Mouse (Mus musculus): Measurements from ENCODE around the gene Sh3rf1.
"Not testable (repeated sequence)": the region's sequence is repeated elsewhere in the genome, so short reads cannot be mapped to it uniquely, and the experiment has no call there.

Gene Sh3rf1

DNA sequence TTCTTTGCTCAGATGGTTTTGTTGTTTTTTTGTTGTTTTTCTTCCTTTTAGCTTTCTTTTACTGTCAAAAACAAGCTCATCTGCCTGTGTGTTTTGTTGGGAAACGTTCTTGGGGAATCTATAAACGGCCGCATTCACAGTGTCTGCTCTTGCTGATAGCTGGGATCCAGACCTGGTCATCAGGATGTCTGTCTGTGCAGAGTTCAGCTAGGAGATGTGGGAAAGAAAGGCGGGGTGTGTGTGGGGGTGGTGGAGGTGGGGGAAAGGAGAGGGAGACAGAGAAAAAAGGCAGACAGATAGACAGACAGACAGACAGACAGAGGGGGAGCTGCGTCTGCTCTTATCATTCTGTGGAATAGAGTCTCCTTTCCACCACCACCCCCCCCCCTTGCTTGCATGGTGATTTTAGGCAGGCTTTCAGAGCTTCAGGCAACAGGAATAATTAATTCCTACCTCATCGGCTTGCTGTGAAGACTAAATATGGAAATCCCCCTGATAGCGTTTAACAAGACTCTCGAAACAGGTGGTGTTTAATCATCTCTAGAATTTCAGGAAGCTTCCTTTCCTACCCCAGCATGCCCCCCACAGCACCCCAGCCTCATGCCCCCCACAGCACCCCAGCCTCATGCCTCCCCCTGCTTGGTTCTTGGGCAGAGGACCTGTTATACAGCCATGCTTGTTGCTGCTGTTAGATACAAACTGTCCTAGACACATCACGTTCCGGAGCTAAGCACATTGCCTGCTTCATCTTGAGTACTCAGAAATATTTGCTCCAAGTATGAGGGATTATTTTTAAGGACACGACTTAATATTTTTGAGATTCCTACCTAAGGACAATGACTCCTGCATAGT, 155.4 kb downstream of the Sh3rf1 start:
- ChIA-PET CTCF (no interaction called here), POLR2A (interaction anchor here in 1 of 4 experiments (0.6 to 0.7 kb wide), 3 partner anchors 29 to 103 kb away, joined by 3 to 4 read pairs (median 3); no protein-coding TSS in a partner anchor)

- CTCF ChIA-PET, result interaction anchor here (0.6 to 1.7 kb wide), 17 partner anchors 9 to 867 kb away, joined by 3 to 10 read pairs (median 4); partner anchors contain the start of gene Cbr4 (in 1 of the 4)
- POLR2A ChIA-PET, result interaction anchor here (0.6 to 3.3 kb wide), 6 partner anchors 35 to 1313 kb away, joined by 3 to 9 read pairs (median 4); no protein-coding TSS in a partner anchor
Measured at GRCm38 (mm10) chr8:61384536-61384935, 160.9 kb downstream of the Sh3rf1 start.

DNA sequence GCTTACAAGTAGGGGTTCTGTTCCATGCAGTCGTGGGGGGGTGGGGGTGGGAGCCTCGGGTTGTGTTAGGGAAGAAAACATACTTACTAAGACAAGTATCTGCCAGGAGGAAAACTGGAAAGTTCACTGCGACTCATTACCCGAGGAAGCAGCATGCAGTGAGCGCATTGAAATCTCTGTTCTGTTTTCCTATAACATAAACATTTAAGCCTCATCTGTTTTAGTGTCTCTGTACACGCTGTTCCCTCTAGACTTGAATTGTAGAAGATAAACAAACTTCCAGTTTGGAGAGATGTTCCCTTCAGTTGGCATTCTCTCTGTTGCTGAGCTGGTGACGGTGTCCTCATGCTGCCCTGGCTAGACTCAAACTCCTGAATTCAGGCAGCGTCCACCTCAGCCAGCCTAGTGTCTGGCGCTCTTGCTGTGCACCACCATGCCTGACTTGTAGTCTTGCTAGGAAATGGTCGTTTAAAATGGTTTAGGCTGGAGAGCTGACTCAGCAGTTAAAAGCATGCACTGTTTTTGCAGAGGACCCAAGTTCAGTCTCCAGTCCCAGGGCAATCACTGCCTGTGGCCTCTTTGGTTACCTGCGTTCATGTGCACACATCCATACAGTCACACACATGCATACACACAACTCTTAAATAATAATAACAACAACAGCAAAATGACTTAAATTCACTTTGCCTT, 162.0 kb downstream of the Sh3rf1 start:
- ChIA-PET CTCF (interaction anchor here in 1 of 4 experiments (0.7 kb wide), 1 partner anchor 94 kb away, joined by 3 read pairs; no protein-coding TSS in a partner anchor), POLR2A (interaction anchor here in 2 of 4 experiments (0.6 to 3.3 kb wide), 2 partner anchors 23 to 94 kb away, joined by 5 to 9 read pairs; no protein-coding TSS in a partner anchor)

DNA sequence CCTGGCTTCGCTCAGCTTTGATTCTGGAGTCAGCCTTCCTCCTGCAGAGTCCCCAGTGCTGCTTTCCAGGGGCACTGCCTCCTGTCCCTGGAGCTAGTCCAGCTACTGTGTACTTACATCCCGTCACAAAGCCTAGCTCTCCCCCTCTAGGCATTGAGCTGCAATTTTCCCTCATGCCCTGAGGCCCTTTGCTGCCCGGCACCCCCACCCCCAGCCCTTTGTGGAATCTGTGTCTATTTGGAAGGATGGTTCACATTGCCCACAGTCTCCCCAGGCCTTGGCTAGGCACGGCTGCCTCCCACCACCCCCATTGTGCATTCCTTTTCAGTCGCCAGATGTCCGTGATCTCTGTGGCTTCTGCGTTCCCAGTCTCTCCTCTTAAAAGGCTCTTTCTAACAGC, 163.0 kb downstream of the Sh3rf1 start:
- ChIA-PET CTCF (no interaction called here), POLR2A (interaction anchor here in 2 of 4 experiments (0.6 to 3.3 kb wide), 2 partner anchors 17 to 93 kb away, joined by 3 to 9 read pairs; no protein-coding TSS in a partner anchor)

- POLR2A ChIA-PET, result no interaction called here
- CTCF ChIA-PET, result no interaction called here
Measured at GRCm38 (mm10) chr8:61387501-61387963, 163.9 kb downstream of the Sh3rf1 start.

DNA sequence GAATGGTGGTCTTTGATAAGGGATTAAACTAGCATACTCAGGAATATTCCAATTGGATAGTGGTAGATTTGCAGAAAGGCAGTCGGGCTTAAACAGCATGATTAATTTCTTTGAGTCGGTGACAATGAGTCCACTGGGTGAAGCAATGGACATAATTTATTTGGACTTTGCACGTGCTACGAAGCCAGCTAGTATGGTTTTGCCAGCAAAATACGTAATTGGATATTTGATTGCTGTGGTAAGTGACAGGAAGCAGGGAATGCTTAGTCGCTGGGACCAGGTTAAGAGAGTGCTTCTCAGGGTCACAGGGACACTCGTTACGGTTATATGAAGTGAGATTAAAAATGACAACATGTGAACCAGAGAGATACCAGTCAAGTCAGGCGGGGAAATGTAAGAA, 164.7 kb downstream of the Sh3rf1 start:
- ChIA-PET POLR2A (no interaction called here), CTCF (no interaction called here)

- POLR2A ChIA-PET, result interaction anchor here in 1 of 4 experiments (0.6 kb wide), 1 partner anchor 147 kb away, joined by 3 read pairs; no protein-coding TSS in a partner anchor
- CTCF ChIA-PET, result interaction anchor here in 2 of 4 experiments (0.5 to 0.6 kb wide), 2 partner anchors 48 to 109 kb away, joined by 3 to 4 read pairs; no protein-coding TSS in a partner anchor
Measured at GRCm38 (mm10) chr8:61390307-61391057, 166.8 kb downstream of the Sh3rf1 start.

DNA sequence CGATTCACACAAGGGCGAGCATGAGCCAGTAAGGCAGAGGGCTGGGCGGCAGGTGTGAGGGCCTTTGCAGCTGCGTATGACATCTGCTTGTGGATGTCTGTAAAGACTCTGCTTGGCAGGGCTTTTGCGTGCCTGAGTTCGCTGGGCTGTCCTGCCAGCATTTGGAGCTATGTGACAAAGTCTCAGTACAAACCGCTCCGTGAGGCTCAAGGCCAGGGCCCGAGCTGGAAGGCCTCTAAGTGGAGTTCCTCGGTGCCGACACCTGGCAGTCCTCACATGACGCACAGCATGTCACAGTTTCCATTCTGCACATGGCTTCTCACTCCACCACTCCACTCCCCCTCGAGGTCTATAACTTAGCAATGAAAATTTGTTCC, 167.4 kb downstream of the Sh3rf1 start:
- CTCF ChIA-PET, result interaction anchor here in 2 of 4 experiments (0.5 to 0.6 kb wide), 2 partner anchors 89 to 109 kb away, joined by 3 to 4 read pairs; no protein-coding TSS in a partner anchor

GRCm38 (mm10) chr8:61397139-61397538, 173.5 kb downstream of the Sh3rf1 start:
- CTCF ChIA-PET, result no interaction called here

More for the DNA sequence above, 167.4 kb downstream of the Sh3rf1 start:
- POLR2A ChIA-PET, result no interaction called here

GRCm38 (mm10) chr8:61397755-61398154, 174.1 kb downstream of the Sh3rf1 start:
- ChIA-PET CTCF (no interaction called here), POLR2A (no interaction called here)

More at GRCm38 (mm10) chr8:61397139-61397538, 173.5 kb downstream of the Sh3rf1 start:
- POLR2A ChIA-PET, result no interaction called here

DNA sequence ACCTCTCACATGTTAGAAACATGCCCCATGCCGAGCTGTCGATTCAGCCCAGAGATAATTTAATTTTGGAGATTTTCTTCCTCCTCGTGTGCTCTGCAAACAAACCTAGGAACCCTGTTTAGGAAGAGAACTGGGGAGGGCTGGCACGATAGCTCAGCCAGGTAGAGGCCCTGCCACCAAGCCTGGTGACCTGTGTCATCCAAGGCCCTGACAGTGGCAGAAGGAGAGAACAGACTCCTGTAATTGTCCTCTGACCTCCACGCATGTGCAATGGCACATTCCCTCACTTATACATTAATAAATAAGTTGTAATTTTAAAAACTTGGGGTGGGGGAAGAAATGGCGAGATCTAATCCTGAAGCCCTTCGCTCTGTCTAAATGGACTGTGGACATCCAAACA, 179.2 kb downstream of the Sh3rf1 start:
- ChIA-PET POLR2A (interaction anchor here in 1 of 4 experiments (0.6 kb wide), 1 partner anchor 13 kb away, joined by 3 read pairs; no protein-coding TSS in a partner anchor), CTCF (interaction anchor here in 1 of 4 experiments (0.5 to 0.6 kb wide), 2 partner anchors 58 to 129 kb away, joined by 3 read pairs; no protein-coding TSS in a partner anchor)

- POLR2A ChIA-PET, result interaction anchor here in 3 of 4 experiments (0.6 to 0.7 kb wide), 5 partner anchors 13 to 655 kb away, joined by 3 to 8 read pairs (median 3); no protein-coding TSS in a partner anchor
- CTCF ChIA-PET, result interaction anchor here in 1 of 4 experiments (0.5 to 0.6 kb wide), 2 partner anchors 57 to 128 kb away, joined by 3 read pairs; no protein-coding TSS in a partner anchor
Measured at GRCm38 (mm10) chr8:61403266-61404177, 179.8 kb downstream of the Sh3rf1 start.

GRCm38 (mm10) chr8:61404178-61404560, 180.5 kb downstream of the Sh3rf1 start:
- CTCF ChIA-PET, result interaction anchor here in 1 of 4 experiments (1.0 kb wide), 1 partner anchor 75 kb away, joined by 3 read pairs; no protein-coding TSS in a partner anchor

DNA sequence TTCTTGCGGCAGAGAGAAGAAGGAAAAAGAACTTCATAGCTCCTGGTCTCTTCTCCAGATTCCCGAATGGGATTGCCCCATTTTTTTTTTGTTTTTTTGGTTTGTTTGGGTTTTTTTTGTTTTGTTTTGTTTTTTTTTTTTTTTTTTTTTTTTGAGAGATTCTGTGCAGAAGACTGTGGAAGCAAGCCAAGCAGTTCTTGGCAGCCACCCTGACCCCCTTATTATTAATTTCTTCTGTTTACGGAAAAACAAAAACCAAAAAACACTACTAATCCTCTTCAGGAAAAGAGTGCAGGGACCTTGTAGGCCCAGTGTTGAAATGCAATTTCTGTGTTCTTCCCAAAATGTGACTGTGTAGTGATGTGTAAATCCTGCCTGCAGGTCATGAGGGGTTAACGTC, 185.4 kb downstream of the Sh3rf1 start:
- ChIA-PET POLR2A (interaction anchor here in 2 of 4 experiments (0.7 kb wide), 2 partner anchors 23 to 426 kb away, joined by 3 to 5 read pairs; partner anchors contain the start of gene Clcn3 (in 1 of the 2)), CTCF (no interaction called here)

More at GRCm38 (mm10) chr8:61404178-61404560, 180.5 kb downstream of the Sh3rf1 start:
- POLR2A ChIA-PET, result interaction anchor here in 3 of 4 experiments (0.6 to 0.7 kb wide), 3 partner anchors 18 to 655 kb away, joined by 3 to 8 read pairs (median 4); no protein-coding TSS in a partner anchor

- CTCF ChIA-PET, POLR2A ChIA-PET: not testable (repeated sequence)
Measured at GRCm38 (mm10) chr8:61409712-61410111, 186.0 kb downstream of the Sh3rf1 start.

GRCm38 (mm10) chr8:61419521-61419920, 195.8 kb downstream of the Sh3rf1 start:
- ChIA-PET CTCF (no interaction called here), POLR2A (interaction anchor here in 2 of 4 experiments (0.7 to 1.5 kb wide), 3 partner anchors 36 to 294 kb away, joined by 3 read pairs; no protein-coding TSS in a partner anchor)

DNA sequence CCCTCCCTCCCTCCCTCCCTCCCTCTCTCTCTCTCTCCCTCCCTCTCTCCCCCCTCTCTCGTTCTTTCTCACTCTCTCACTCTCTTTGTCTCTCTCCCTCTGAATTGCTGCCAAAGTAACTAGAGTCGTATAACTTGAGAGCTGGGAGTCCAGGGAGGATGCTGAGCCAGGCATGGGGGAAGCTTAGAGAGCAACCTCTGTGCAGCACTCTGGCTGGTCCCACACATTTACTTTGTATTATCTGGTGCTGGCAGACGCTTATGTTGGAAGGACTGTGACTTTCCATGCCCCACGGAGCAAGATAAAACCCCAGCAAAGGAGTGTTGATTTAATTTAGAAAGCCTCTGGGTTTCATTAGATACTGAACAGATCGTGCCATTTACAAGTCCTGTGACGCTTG, 196.5 kb downstream of the Sh3rf1 start:
- CTCF ChIA-PET, result no interaction called here
- POLR2A ChIA-PET, result interaction anchor here in 2 of 4 experiments (1.1 to 1.5 kb wide), 2 partner anchors 36 to 103 kb away, joined by 3 read pairs; no protein-coding TSS in a partner anchor
